Mouse (Mus musculus) urinary bladder, adult 18-20 months (tissue): ENCODE measurements around the gene Ppp3r1.
"Not testable (repeated sequence)": the region's sequence is repeated elsewhere in the genome, so short reads cannot be mapped to it uniquely, and the experiment has no call there.

Source experiments
- DNase-seq, 2 experiments: peaks; one replicate each; pipeline ENCODE4 v3.0.0; 2022; ENCODE audit warnings: low spot score in 2 of 2, mixed read lengths in 2 of 2

The Ppp3r1 gene

GRCm38 (mm10) chr11:17199840-17200501 is 40.9 kb downstream of the Ppp3r1 start:
- DNase-seq = no peak

- DNase-seq = no peak
Measured at GRCm38 (mm10) chr11:17200936-17201335, 41.9 kb downstream of the Ppp3r1 start.

DNA sequence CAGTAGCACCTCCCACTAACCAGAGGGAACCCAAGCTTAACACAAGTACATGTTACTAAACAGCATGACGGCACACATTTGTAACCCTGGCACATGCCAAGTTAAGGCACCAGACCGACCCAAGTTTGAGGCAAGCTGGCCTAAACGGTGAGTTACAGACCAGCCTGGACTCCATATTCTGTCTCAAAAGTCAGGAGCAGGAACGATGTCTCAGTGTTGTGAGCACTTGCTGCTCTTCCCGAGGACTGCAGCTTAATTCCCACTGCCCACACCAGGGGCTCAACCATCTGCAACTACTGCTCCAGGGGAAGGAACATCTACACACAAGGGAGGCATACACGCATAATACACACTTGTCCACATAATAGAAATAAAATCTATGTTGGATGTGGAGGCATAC is 43.4 kb downstream of the Ppp3r1 start:
- DNase-seq = no peak

- peak; percentile 87 to 93 for DNase-seq
Measured at GRCm38 (mm10) chr11:17211258-17212140, 52.4 kb downstream of the Ppp3r1 start, which contains the start of gene Pno1. Pno1 (minus strand) TSS chr11:17211568.

- no peak for DNase-seq
Measured at GRCm38 (mm10) chr11:17212141-17212495, 53.1 kb downstream of the Ppp3r1 start.

GRCm38 (mm10) chr11:17212903-17213509 is 53.9 kb downstream of the Ppp3r1 start:
- no peak for DNase-seq

GRCm38 (mm10) chr11:17215475-17215874 is 56.4 kb downstream of the Ppp3r1 start:
- DNase-seq = no peak

DNA sequence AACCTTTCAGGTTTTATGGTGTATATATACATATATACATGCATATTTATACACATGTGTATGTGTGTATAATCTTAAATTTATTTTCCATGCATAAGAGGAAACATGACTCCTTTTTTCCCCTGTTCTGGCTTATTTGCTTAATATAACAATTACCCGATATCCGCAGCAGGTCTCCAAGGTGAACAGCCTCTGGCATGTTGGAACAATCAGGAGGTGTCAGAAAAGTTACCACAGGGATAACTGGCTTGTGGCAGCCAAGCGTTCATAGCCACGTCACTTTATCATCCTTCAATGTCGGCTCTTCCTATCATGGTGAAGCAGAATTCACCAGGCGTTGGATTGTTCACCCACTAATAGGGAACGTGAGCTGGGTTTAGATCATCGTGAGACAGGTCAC is 62.1 kb downstream of the Ppp3r1 start:
- no peak for DNase-seq

- no peak for DNase-seq
Measured at GRCm38 (mm10) chr11:17232792-17233191, 73.7 kb downstream of the Ppp3r1 start.

- DNase-seq = no peak
Measured at GRCm38 (mm10) chr11:17236449-17237037, 77.5 kb downstream of the Ppp3r1 start.

DNA sequence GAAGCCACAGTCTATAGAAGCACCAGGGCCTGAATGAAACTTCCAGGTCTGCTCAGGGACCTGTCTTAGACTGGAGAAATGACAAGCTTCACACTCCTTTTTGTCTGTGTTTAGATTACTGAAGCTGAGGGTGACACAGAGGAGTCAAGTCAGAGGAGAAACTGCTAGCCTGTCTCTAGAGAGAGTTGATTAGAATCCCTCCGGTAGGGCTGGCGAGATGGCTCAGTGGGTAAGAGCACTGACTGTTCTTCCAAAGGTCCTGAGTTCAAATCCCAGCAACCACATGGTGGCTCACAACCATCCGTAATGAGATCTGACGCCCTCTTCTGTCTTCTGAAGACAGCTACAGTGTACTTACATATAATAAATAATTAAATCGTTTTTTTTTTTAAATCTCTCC is 79.5 kb downstream of the Ppp3r1 start:
- DNase-seq = not testable (repeated sequence)

DNA sequence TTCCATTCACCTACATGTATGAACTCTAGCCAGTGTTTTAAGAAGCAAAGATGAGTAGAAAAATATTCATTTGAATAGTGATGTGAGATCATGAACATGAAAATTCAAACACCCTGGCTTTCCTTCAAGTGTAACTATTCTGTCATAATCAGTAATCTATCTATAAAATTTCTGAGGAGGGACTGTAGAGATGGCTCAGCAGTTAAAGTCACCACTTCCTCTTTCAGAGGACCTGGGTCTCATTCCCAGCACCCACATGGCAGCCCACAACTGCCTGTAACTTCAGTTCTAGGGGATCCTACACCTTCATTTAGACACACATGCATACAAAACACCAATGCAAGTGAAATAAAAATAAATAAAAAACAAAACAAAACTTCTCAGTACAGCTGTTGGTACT is 89.7 kb downstream of the Ppp3r1 start:
- DNase-seq = no peak
